Mouse (Mus musculus): ENCODE results near the gene Fam3a. TPM values are rescaled to one million over a fixed set of nuclear protein-coding genes. Genes with fewer than 3 reads are reported as not detected.

Gene Fam3a
- 44.5 and 55.3 TPM in 2 replicates for polyA plus RNA-seq (2012; rRNA removed)

DNA sequence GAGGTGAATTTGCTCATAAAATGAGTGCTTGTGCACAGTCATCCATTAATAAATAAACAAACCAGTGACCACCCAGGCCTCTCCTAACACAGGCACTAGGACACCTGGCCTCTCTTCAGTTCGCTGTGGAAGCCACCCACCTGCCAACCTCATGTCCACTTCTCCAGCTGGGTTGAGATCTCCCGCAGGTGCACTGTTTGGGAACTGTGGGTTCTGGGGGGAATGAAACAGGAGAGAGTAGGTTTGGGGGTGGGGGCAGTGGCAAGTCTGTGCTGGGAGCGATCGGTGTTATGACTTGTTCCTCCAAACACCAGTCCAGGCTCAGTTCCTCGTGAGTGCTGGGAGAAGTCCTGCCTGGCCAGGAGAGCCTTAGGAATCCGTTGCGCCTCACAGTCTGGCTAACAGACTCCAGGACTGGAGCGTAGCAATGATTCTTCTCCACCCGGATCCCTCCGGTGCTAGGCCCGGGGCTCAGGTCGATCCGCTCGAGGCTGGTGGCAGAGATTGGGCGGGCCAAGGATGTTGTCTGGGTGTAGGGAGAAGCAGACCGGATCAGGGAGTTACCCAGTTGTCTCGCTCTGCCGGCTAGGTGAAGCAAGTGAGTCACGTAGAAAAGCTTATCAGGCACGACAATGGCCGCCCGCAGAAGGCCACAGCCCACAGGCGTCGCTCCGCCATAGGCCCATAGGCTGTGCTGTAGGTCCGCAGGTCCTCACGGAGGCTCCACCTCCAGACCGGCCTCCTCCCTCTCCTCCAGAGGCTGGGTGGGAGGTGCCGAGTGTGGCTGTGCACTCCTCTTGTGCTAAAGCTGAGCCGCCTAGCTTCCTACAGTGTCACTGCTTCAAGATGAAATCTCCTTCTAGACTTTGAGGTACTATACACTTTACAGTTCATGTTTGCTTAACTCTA, at the start of gene Fam3a, which contains the start of gene Ikbkg:
Fam3a (minus strand) TSS at position 738 of the 909 bp plus-strand sequence.
Ikbkg (plus strand) TSS at position 756 of the 909 bp plus-strand sequence.

DNA sequence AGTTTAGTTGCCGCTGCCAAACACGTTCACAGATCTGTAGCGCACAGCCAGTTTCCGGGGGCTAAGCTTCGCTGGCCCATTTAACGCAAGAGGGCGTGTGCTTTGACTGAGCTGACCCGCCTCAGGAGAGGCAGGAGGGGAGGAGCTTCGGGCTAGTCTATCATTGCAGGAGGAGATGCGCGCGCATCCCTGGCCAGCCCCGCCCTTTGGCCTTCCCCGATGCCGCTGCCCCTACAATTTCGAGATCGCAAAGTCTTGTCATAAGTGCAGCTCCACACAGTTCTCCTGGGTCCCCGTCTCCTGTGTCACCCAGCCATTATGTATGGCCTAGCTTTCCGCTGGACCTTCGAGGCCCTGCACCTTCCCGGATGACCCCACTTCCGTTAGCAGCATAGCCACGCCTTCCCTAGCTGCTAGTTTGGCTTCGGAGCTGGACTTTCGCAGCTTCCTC, 35.8 kb upstream of the Fam3a start, which contains the start of gene G6pdx:
G6pdx (minus strand) TSS at position 369 of the 451 bp plus-strand sequence.

DNA sequence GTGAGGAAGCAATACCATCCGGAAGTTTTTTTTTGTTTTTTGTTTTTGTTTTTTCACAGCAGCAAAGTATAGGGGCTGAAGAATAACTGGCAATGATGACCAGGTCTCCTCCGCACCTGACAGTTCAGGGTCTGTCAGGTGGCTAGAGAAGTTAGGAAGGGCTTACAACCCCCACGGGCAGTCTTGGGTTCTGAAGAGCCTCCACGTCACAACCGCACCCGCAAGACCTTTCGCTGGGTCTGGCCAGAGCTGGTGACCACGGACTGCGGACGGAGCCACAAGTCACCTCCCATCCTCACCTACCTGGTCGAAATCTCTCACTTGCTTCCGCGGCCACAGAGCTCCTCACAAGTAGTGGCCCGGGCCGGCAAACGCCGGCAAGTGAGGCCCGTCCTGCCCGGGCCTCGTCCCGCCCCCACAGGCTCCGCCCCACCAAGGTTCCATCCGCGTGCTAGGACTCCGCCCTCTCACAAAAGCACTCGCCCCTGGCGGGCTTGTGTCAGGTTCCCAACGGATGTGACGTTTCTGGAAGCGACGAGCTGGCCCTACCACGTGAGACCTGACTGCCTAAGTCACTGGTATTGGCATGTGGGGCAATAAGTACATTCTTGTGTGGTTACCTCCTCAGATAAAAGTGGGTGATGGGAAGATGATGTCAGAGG, 20.1 kb downstream of the Fam3a start, which contains the start of the genes Ubl4a and Slc10a3:
Ubl4a (minus strand) TSS at position 331 of the 662 bp plus-strand sequence.
Slc10a3 (minus strand) TSS at position 462 of the 662 bp plus-strand sequence.

DNA sequence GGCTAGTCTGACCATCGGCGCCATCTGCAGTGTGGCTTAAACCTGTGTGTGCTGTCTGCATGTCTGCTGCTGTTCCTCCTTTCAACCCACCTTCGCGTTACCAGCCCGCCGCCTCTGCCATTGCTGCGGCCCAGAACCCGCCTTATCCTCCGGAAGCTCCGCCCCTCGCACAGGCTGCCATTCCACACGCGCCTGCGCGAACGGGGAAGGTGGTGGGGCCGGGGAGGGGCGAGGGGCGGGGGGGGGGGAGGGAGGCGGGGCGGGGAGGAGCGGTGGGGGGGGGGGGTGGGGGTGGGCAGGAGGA, 39.7 kb downstream of the Fam3a start, which contains the start of gene Lage3:
Lage3 (minus strand) TSS at position 152 of the 304 bp plus-strand sequence.

Other genes with a start within 250 kb of the Fam3a start
- gene Tex28, start 225.4 kb downstream of the Fam3a start, polyA plus RNA-seq (2012; rRNA removed), result not detected in 2 replicates
- not detected in 2 replicates for gene Tktl1, start 216.0 kb downstream of the Fam3a start, polyA plus RNA-seq (2012; rRNA removed)
- gene Flna, start 143.5 kb downstream of the Fam3a start, polyA plus RNA-seq (2012; rRNA removed), result 1,320 and 1,493 TPM in 2 replicates
- 98.6 and 99.3 TPM in 2 replicates for gene Emd, start 138.6 kb downstream of the Fam3a start, polyA plus RNA-seq (2012; rRNA removed)
- 2,034 and 2,389 TPM in 2 replicates for gene Rpl10, start 122.5 kb downstream of the Fam3a start, polyA plus RNA-seq (2012; rRNA removed)
- gene Taz, start 111.4 kb downstream of the Fam3a start, polyA plus RNA-seq (2012; rRNA removed), result 142 and 175 TPM in 2 replicates
- 12.3 and 16.7 TPM in 2 replicates for gene Dnase1l1, start 110.9 kb downstream of the Fam3a start, polyA plus RNA-seq (2012; rRNA removed)
- gene Atp6ap1, start 96.2 kb downstream of the Fam3a start, polyA plus RNA-seq (2012; rRNA removed), result 496 and 534 TPM in 2 replicates
- 168 and 233 TPM in 2 replicates for gene Gdi1, start 88.3 kb downstream of the Fam3a start, polyA plus RNA-seq (2012; rRNA removed)
- 21.1 and 32.9 TPM in 2 replicates for gene Fam50a, start 80.2 kb downstream of the Fam3a start, polyA plus RNA-seq (2012; rRNA removed)
- gene Plxna3, start 64.2 kb downstream of the Fam3a start, polyA plus RNA-seq (2012; rRNA removed), result 52.6 and 54.4 TPM in 2 replicates
- 35.4 and 57.3 TPM in 2 replicates for gene Lage3, start 39.7 kb downstream of the Fam3a start, polyA plus RNA-seq (2012; rRNA removed)
- gene Ubl4a, start 20.1 kb downstream of the Fam3a start, polyA plus RNA-seq (2012; rRNA removed), result 41.1 and 49.1 TPM in 2 replicates
- 28.8 and 36.6 TPM in 2 replicates for gene Slc10a3, start 19.9 kb downstream of the Fam3a start, polyA plus RNA-seq (2012; rRNA removed)
- 19.2 and 26.4 TPM in 2 replicates for gene Ikbkg, start within 50 bp of the Fam3a start, polyA plus RNA-seq (2012; rRNA removed)
- gene G6pdx, start 35.9 kb upstream of the Fam3a start, polyA plus RNA-seq (2012; rRNA removed), result 55.0 and 66.7 TPM in 2 replicates
- not detected in 2 replicates for gene Gm6880, start 88.1 kb upstream of the Fam3a start, polyA plus RNA-seq (2012; rRNA removed)
- gene Olfr1326-ps1, start 181.6 kb upstream of the Fam3a start, polyA plus RNA-seq (2012; rRNA removed), result not detected in 2 replicates
- not detected in 2 replicates for gene Olfr1325, start 199.4 kb upstream of the Fam3a start, polyA plus RNA-seq (2012; rRNA removed)